Mouse (Mus musculus): ENCODE measurements around the gene Pcnx.

DNA sequence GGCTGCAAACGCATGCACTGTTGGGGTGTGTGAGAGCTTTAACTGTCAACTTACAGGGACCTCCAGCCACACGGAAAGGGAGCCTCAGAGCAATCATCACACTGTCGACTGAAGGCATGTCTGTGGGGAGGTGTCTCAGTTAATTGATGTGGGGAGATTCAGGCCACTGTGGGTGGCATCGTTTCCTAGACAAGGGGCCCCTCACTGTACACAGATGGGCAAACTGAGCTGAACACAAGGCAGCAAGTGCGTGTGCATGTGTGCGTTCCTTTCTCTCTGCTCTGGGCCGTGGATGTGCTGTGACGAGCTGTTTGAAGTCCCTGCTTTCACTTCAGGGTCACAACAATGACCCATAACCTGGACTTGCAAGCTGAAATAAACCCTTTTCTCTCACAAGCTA is 49.4 kb upstream of the Pcnx start:
- TF ChIP-seq POLR2A (IDR thresholded peaks at IDR 0.05; ENCODE audit: low read depth, low read length) (no peak), CTCF (IDR thresholded peaks at IDR 0.05; ENCODE audit: borderline replicate concordance, insufficient read depth, low read length) (no peak)
